Mouse (Mus musculus) myocyte (in vitro differentiated cells): ENCODE results near the gene Chac2. TPM values are rescaled to one million over a fixed set of nuclear protein-coding genes. Genes with fewer than 3 reads are reported as not detected.

Experiments used
- H3K27me3 ChIP-seq: one replicate; pipeline ENCODE4 v1.6.1; 2011; ENCODE audit not compliant: control insufficient read depth, insufficient read depth, insufficient read length
- H3K36me3 ChIP-seq: one replicate; pipeline ENCODE4 v1.6.1; 2011; ENCODE audit not compliant: control insufficient read depth, insufficient read depth
- H3K4me2 ChIP-seq: one replicate; pipeline ENCODE4 v1.6.1; 2011; ENCODE audit warnings: low read depth, control low read depth
- H3K4me3 ChIP-seq: one replicate; pipeline ENCODE4 v1.5.1; 2011; ENCODE audit warnings: mild to moderate bottlenecking, control low read depth, moderate library complexity
- H3K79me2 ChIP-seq: one replicate; pipeline ENCODE4 v1.6.1; 2011; ENCODE audit not compliant: control insufficient read depth, insufficient read depth
- H3ac ChIP-seq: one replicate; pipeline ENCODE4 v1.6.1; 2011; ENCODE audit not compliant: control insufficient read depth, insufficient read length
- CEBPB ChIP-seq: IDR thresholded peaks from 2 replicates; pipeline ENCODE4 v1.6.1; 2011; ENCODE audit warnings: mild to moderate bottlenecking, moderate library complexity; ENCODE audit not compliant: poor library complexity, insufficient read depth, severe bottlenecking
- E2F4 ChIP-seq: IDR thresholded peaks from one replicate; pipeline ENCODE4 v1.6.1; 2011; ENCODE audit warnings: mild to moderate bottlenecking, control low read depth, moderate library complexity; ENCODE audit not compliant: insufficient read depth
- MAX ChIP-seq: IDR thresholded peaks from one replicate; pipeline ENCODE4 v1.6.1; 2011; ENCODE audit warnings: low read depth, mild to moderate bottlenecking, control low read depth
- MYOD1 ChIP-seq, 3 experiments: IDR thresholded peaks; one replicate each; pipeline ENCODE4 v1.6.1; 2011; ENCODE audit warnings: control low read depth in 2 of 3, low read depth in 2 of 3, mild to moderate bottlenecking in 2 of 3, moderate library complexity in 1 of 3; ENCODE audit not compliant: insufficient read length in 2 of 3, control insufficient read depth in 1 of 3
- MYOG ChIP-seq, 3 experiments: IDR thresholded peaks; one replicate each; pipeline ENCODE4 v1.6.1; 2011; ENCODE audit warnings: control low read depth in 2 of 3, low read depth in 2 of 3, mild to moderate bottlenecking in 2 of 3; ENCODE audit not compliant: insufficient read length in 2 of 3, control insufficient read depth in 1 of 3, insufficient read depth in 1 of 3
- POLR2A ChIP-seq: IDR thresholded peaks from one replicate; pipeline ENCODE4 v1.6.1; 2011; ENCODE audit warnings: low read depth, mild to moderate bottlenecking, control low read depth, moderate library complexity; ENCODE audit not compliant: insufficient read length
- POLR2AphosphoS2 ChIP-seq: IDR thresholded peaks from one replicate; pipeline ENCODE4 v1.6.1; 2011; ENCODE audit warnings: low read depth, control low read depth; ENCODE audit not compliant: insufficient read length
- REST ChIP-seq: IDR thresholded peaks from one replicate; pipeline ENCODE4 v1.6.1; 2011; ENCODE audit warnings: mild to moderate bottlenecking, control low read depth, moderate library complexity; ENCODE audit not compliant: insufficient read depth, insufficient read length
- SRF ChIP-seq: IDR thresholded peaks from one replicate; pipeline ENCODE4 v1.6.1; 2011; ENCODE audit warnings: low read depth; ENCODE audit not compliant: control insufficient read depth, insufficient read length
- TCF12 ChIP-seq: IDR thresholded peaks from one replicate; pipeline ENCODE4 v1.6.1; 2011; ENCODE audit warnings: mild to moderate bottlenecking, control low read depth; ENCODE audit not compliant: poor library complexity, insufficient read depth, severe bottlenecking
- TCF3 ChIP-seq: IDR thresholded peaks from one replicate; pipeline ENCODE4 v1.6.1; 2011; ENCODE audit warnings: low read depth, control low read depth; ENCODE audit not compliant: insufficient read length
- USF1 ChIP-seq: IDR thresholded peaks from one replicate; pipeline ENCODE4 v1.6.1; 2011; ENCODE audit warnings: low read depth, mild to moderate bottlenecking, control low read depth, moderate library complexity
- polyA plus RNA-seq: library from polyadenylated mRNA; unstranded; fragments of >200 nt; fragmentation: generic; extraction: Trizol; gene quantifications from one replicate; pipeline ENCODE4 v1.2.1, GENCODE M21; 2012; ENCODE audit warnings: missing spikeins

Chac2 gene
- polyA plus RNA-seq, 1 experiment, result 8.0 TPM

GRCm38 (mm10) chr11:30928498-30928897 lies 57.7 kb downstream of the Chac2 start:
- Histone ChIP-seq H3K4me3 (no peak overlapping the region), H3ac (no peak overlapping the region), H3K79me2 (no peaks in the 10 kb centered on the region), H3K4me2 (no peak overlapping the region), H3K36me3 (peaks cover 30% of the 10 kb centered on the region), H3K27me3 (no peaks in the 10 kb centered on the region)
- TF ChIP-seq TCF3 (no peak), USF1 (no peak), E2F4 (no peak), TCF12 (no peak), SRF (no peak), CEBPB (no peak), MYOD1 (IDR thresholded peaks at IDR 0.05; ENCODE audit: control insufficient read depth in 1 of 3, insufficient read length in 2 of 3, low read depth in 2 of 3) (no peak), MAX (no peak), POLR2A (no peak), REST (no peak), POLR2AphosphoS2 (no peak), MYOG (IDR thresholded peaks at IDR 0.05; ENCODE audit: control insufficient read depth in 1 of 3, insufficient read depth in 1 of 3, insufficient read length in 2 of 3, low read depth in 2 of 3) (no peak)

- Histone ChIP-seq H3ac (no peak overlapping the region), H3K4me3 (no peak overlapping the region), H3K36me3 (peaks cover 34% of the 10 kb centered on the region), H3K27me3 (no peaks in the 10 kb centered on the region), H3K4me2 (no peak overlapping the region), H3K79me2 (no peaks in the 10 kb centered on the region)
- no peak for TF ChIP-seq MYOG (IDR thresholded peaks at IDR 0.05; ENCODE audit: control insufficient read depth in 1 of 3, insufficient read depth in 1 of 3, insufficient read length in 2 of 3, low read depth in 2 of 3)
- TF ChIP-seq MAX, result no peak
- no peak for TF ChIP-seq CEBPB
- TF ChIP-seq E2F4, result no peak
- no peak for TF ChIP-seq SRF
- TF ChIP-seq POLR2A, result no peak
- TF ChIP-seq POLR2AphosphoS2, result no peak
- no peak for TF ChIP-seq USF1
- TF ChIP-seq REST, result no peak
- TF ChIP-seq MYOD1 (IDR thresholded peaks at IDR 0.05; ENCODE audit: control insufficient read depth in 1 of 3, insufficient read length in 2 of 3, low read depth in 2 of 3), result no peak
- TF ChIP-seq TCF12, result no peak
- TF ChIP-seq TCF3, result no peak
Observed at GRCm38 (mm10) chr11:30928079-30928478, 58.1 kb downstream of the Chac2 start.

Other genes starting within 250 kb of the Chac2 start
- 15.9 TPM for gene Psme4, start 214.6 kb downstream of the Chac2 start, polyA plus RNA-seq
- gene Gpr75, start 101.0 kb downstream of the Chac2 start, polyA plus RNA-seq, result not detected
- gene Asb3, start 100.9 kb downstream of the Chac2 start, polyA plus RNA-seq, result 8.2 TPM
- gene Erlec1, start 32.0 kb downstream of the Chac2 start, polyA plus RNA-seq, result 16.3 TPM
- not detected for gene Gm17332, start 196.1 kb upstream of the Chac2 start, polyA plus RNA-seq